Mouse (Mus musculus) cerebellum, postnatal 14 days (tissue): ENCODE results near the gene Kcnn1.

ENCODE experiments used
- DNase-seq, 2 experiments: peaks; one replicate each; pipeline ENCODE4 v3.0.0; 2021; ENCODE audit warnings: mixed read lengths in 2 of 2

Kcnn1 gene

DNA sequence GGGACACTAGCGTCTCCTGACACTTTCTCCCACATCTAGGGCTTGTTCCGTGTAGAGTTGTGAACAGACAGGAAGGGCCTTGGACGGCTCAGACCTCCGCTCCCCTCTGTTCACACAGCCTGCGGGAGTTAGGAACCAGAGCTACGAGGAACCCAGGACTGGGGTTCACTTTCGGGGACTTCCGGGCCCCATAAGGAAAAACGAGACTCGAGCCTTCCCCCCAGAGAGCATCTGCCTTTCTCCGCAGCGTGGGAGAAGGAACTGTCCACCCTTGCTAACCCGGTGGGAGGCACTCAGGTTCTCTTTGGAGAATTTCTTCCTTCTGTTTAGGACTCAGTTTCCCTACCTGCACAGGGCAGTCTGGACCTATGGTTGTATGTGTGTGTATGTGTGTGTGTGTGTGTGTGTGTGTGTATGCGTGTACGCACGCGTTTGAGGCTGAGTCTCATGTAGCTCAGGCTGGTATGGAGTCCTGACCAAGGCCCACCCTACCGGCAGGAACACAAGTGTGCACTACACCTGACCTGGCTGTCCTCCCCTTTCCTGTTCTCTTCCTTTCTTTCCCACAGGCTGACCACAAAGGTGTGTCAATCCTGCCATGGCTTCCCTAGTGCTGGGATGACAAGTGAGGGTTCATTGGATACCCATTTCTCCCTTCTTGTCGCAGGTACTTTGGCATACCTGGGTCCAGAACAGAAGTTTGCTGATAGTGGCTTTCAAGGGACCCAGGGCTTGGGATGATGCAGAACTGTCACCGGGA, 30.0 kb upstream of the Kcnn1 start:
- peak in 1 of 2 experiments; percentile 14 for DNase-seq

DNA sequence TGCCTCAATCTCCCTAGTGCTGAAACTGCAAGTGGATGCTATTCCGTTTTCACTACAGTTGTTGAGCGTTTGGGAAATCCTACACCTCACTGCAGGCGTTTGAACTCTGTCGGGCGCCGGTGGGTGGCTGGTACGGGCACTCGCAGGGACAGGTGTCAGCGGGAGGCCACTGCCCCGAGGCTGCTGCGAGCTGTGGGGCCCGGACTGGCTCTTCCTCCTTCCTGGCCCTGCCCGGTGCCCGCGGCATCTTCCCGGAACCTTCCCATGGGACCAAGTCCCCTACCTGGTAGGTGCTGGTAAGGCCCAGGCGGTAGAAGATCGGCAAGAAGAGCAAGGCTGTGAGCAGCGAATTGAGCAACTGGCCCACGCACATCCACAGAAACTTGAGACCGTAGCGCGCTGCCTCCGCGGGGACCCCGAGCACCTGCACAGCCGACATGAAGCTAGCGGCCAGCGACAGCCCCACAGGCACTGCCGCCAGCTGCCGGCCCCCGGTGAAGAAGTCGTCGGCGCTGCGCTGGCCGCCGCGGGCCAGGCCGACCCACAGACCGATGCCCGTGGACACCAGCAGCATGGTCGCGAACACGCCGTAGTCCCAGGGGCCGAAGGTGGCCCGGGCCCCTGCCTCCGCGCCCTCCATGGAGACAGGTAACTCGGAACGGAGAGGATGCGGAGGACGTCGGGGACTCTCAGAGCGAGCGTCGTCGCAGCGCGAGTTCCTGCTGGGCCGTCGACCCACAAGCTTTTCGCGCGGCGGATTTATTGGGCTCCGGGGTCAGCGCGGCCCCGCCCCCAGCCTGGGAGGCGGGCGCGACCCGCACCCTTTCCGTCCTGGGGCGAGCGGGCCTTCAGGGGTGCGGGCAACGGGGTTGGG, 29.2 kb upstream of the Kcnn1 start, which contains the start of gene Slc5a5:
Gene Slc5a5 (minus strand): TSS at position 736 of the 874 bp plus-strand sequence.
- peak in 1 of 2 experiments; percentile 39 for DNase-seq

DNA sequence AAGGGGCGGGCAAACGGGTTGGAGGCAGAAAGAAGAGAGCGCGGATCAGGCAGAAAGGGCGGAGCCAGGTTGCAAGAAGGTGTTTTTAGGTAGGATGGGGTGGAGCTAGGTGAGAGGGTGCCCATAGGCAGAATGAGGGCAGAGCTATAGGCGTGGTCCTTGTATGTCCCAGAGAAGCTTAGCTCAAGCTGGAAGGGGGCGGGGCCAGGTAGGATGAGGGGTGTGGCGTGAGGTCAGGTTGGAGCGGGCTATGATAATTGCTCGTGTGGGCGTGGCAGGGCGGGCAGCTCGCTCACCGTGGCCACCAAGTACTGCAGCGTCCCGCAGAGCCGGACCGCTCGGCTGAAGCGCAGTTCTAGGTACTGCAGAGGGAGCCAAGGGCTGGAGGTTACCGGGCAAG, 28.3 kb upstream of the Kcnn1 start:
- peak in 1 of 2 experiments; percentile 37 for DNase-seq

DNA sequence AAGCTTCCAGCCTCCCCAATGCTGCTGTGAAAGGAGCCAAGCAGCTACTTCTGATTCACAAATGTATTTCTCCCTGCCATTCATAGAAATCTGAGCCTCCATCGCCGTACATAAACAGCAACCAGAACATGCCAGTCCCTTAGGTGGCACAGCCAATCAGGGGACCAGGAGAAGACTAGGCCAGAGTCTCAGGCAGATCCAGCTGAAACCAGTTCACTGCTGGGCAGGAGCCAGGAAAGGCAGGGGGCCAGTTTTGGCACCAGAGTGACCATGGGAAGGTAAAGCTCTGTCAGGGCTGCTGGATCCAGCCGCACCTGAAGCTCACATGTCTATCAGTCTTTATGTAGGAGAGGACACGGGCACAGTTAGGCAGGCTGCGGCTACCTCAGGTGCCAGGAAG, 27.6 kb upstream of the Kcnn1 start:
- DNase-seq: no peak

DNA sequence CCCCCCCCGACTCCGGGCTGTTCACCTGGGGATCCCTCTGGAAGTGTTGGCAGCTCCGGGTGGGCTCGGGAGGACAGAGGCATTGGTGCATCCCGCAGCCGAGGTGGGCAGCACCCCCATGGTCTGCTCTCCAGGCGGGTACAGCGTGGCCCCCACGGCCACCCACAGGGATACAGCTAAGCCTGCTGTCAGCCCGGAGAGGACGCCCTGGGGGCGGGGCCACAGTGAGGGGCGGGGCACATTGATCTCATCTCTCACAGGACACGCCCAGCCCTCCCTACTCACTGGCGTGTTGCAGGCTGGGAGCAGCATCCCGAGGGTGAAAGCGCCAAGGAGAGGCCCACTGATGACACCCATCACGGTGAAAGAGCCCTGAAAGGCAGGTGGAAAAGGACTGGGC, 24.6 kb upstream of the Kcnn1 start:
- DNase-seq: no peak

DNA sequence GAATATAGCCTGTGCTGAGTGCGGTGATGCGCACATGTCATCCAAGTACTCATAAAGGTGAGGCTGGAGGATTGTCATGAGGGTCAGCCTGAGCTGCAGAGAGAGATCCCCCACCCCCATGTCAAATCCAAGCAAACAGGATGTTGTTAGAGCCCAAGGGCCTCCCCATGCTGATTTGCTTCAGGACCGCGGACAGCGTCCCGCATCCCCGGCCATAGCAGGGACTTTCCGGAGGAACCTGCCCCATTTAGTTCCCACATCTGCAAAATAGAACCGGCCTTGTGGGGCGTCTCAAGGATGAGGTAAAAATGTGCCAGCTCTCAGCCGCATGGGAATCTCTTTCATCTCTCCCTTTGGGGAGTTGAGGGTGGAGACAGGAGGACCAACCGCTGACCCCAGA, 22.6 kb upstream of the Kcnn1 start:
- DNase-seq: no peak

DNA sequence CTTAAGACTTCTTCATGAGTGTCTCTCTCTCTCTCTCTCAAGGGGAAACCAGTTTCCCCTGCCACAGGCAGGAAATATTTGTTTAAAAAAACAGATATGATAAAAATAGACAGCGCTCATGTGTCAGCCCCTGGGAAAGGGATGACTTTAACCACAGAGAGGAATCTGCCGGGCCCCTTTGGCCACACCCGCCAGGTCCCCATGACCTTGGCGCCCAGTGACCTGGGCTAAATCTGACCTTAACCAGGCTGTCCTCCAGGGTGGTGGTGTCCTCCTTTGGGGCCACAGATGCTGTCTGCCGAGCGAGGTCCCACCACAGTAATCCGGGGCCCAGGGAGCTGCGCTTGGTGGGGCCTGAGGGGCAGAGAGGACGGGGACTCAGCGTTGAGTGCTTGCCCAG, 21.6 kb upstream of the Kcnn1 start:
- no peak for DNase-seq

DNA sequence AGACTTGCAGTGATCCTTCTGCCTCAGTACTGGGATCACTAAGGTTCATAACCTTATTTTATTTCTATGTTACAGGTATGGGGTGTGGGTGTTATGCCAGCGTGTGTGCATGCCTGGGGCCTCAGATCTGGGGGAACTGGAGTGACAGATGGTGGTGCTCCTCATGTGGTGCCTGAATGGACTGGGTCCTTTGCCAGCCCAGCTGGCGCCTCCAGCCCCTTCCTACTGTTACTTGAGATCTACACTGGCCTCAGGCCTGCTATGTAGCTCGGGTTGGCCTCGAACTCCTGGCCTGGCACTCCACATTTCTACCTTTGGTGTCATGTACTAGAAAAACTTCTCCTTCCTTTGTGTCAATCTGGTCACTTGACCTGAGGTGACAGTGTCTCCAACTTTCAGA, 21.1 kb upstream of the Kcnn1 start:
- DNase-seq: peak; percentile 69 to 70

DNA sequence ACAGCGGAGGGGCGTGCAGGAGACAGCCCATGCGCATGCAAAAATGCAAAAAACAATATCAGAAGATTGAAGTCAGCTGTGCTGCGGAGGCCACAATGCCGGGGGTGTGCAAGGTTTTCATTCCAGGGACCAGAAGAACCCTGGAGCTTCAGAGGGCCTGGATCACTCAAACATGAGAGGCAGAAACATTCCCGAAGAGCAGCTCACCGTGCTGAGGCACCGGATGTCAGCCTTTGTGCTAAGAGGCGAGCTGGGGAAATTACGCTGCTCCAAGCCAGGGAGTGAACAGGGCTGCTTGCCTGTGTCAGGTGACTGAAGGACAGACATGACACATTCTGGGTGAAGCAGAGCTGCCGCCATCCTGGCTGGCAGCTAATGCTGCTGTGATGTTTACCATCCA, 17.5 kb upstream of the Kcnn1 start:
- DNase-seq: peak in 1 of 2 experiments; percentile 62

DNA sequence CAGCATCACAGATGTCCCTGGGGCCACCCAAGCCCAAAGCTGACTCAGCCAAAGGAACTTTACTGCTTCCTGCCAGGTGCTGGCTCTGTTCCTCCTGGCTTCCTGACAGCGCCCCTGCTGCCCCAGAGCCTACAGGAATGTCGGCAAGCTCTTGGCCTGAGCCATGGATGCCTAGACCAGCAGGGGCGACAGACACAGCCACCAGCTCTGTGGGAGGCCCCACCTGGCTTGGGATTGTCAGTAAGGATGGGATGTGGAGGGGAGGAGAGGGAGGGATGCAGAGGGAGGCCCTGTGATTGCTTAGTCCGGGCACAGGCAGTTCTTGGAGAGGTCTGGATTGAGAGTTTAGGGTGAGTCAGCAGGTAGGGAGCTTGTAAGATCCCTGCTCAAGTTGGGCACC, 17.1 kb upstream of the Kcnn1 start:
- DNase-seq: peak; percentile 94 to 98

DNA sequence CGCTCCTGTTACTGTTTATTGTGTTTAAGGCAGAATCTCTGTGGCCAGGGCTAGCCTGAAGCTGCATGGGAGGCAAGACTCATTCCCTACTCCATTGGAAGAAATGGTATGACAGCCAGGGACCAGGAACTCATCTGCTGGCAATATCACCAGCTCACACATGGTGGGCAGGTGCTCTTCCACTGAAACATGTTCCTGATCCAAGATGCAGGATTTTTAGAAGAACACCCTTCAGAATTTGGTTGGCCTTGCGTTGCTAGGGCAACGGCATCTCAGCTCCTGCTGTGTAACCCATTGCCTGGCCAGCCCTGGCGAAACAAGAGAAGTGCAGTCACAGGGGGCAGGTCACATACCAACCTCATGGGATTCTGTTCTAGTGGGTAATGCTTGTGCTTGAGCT, 16.4 kb upstream of the Kcnn1 start:
- peak; percentile 70 to 81 for DNase-seq

DNA sequence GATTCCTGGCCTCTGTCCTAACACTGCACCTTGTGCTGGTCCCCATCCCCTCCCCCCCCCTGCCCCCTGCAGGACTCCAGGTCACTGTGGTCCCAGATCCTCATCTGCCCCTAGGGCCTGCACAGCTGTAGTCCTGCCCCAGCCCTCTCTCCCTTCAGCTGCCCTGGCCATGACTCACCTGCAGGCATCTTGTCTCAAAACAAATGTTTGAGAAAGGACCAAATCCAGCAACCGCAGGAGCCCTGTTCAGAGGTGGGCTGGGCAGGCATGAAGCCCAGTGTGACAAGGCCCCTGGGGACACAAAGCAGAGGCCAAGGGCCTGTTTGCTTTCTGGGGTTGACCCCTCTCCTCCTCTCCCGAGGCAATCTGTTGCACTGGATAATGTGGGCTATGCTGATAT, 15.1 kb upstream of the Kcnn1 start:
- no peak for DNase-seq

DNA sequence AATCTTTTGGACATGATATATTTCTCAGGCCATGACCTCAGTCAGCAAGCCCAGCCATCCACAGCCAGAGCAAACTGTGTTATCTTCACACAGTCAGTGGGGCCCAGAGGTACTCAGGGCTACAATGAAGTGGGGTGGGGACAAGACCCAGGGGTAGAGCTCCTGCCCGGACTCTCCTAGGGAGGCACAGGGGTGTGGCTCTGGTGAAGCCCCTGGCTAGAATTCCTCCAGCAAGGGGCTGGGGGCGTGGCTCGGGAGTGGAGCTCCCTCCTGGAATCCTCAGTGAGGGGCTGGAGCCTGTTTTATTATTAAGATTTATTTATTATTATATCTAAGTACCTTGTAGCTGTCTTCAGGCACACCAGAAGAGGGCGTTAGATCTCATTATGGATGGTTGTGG, 13.3 kb upstream of the Kcnn1 start:
- DNase-seq: no peak

DNA sequence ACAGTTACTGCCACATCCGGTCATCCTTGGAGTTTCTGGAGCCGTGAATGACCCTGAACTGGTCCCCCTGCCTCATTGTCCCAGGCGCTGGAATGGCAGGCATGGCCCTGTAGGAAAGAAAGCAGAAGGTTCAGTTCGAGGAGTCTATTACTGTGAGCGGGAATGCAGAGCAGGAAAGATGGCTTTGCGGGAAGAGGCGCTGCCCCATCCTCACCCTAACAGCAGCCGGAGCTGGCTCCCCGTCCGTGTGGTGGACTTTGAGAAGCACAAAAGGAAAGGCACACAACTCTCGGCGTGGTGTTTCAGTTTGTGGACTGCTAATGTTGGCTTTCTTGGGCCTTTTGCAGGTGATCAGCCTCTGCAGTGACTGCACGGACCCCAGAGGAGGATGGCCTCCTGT, 11.4 kb upstream of the Kcnn1 start:
- DNase-seq: no peak

DNA sequence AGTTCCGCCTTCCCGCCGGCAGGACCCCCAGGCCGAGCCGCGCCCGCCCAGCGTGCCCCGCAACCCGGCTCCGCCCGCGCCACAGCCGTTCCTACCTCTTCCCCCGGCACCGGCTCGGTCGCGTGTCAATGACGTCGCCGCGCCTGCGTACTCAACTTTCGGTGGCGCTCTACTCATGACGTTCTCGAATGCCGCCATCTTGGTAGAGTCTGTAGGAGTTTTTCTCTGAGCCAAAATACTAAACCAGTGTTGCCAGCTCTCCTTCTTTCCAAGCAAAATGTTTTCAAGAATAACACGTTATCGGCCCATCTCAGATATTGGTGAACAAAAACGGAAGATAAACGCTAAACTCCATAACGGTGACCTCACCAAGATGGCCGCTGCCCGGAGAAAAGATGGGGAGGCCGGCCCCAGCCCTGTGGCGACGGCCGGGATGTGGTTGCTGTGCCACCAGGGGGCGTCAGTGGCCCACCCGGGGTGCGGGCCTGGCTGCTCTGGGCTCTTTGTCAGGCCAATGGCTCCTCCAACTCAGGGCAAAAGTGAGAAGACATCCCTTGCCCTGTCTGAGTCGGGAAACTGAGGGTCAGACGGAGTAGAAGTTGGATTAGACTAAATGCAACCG, 10.4 kb upstream of the Kcnn1 start, which contains the start of gene Ccdc124:
Gene Ccdc124 (minus strand): TSS at position 572 of the 622 bp plus-strand sequence.
- DNase-seq: peak; percentile 96 to 98

DNA sequence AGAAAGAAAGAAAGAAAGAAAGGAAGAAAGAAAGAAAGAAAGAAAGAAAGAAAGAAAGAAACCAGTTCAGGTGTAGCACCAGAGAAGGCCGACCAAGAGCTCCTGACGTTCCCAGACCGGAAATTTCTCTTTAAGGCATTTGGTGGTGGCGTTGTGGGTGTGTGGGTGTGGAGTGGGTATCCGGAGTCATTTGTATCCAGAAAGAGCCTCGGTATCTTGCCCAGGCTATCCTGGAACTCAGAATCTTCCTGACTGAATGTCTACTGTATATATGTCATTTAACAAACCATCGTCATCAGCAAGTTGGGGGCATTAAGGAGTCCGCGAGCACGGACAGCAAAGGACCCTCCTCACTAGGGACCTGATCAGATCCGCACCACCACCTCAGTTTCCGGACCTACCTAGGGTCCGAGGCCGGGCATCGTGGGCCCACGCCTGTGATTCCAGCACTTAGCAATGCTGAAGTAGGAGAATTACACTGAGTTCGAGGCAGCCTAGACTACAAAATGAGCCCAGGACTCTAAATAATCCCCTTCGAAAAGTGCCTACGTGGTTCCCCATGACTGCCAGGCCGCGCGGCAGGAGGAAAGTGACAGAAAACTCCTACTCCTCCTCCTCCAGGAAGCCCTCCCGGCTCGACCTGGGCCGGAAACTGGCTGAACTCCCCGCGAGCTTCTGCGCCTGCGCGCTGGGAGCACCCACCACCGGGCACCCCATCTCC, 9.7 kb upstream of the Kcnn1 start:
- no peak for DNase-seq

DNA sequence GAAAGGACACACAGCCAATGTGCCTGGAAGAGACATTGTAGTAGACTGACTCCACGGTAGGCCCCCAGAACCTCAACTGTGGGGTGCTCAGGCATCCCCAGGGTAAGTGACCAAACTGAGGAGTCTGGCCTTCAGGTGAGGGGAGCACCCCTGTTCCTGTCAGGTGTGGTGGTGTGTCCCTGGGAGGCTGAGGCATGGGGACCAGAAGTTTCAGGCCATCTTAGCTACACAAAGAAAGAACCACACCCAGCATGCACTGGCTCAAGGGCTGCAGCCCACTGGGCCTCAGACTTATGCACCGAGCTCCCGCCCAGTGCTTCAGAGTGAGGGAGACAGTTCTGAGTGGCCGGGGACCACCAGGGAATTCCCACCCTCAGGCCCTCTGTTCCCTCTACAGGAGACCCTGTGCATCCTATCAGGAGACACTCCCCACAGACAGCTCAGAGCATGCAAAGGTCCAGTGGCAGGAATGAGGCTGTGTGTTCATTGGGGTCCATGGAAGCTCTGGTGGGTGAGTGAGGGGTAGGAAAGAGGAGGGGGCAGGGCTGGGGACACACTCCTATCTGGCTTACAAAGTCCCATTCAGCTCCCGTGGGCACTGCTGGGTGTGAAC, 8.2 kb upstream of the Kcnn1 start:
- DNase-seq: no peak

DNA sequence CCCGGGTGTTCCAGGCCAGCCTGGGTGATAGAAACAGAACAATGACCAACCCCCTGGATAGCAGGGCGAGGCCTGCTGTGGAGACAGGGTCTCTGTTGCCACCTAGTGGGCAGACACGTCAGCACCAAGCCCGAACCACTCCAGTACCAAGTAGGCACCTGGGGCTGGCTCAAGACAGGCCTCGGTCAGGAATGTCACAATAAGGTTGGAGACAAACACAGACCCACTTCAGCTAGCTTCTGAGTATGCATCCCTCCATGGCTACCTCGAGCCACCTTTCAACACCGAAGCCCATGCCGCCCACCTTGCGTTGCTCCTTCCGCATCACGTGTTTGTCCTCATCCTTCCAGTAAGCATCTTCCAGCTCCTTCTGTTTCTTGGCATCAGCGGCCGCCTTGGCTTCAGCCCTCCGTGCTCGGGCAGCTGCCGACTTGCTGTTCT, 6.6 kb upstream of the Kcnn1 start:
- peak; percentile 87 for DNase-seq

DNA sequence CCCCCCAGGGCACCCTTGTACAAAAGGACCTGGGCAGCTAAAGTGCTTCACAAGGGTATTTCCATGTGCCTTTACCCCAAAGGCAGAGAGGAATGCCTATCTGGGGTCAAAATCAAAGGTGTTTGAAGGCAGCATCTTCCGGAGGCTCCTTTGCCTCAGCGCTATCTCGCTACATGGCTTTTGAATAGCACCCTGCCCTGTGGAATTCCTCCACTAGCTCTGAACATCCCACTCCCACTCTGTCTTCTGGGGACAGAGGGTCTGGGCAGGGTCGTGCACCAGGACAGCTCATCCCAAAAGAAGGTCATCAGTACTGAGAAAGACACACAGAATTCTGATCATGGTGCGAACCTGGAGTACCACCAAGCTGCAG, 6.1 kb upstream of the Kcnn1 start:
- DNase-seq: no peak

DNA sequence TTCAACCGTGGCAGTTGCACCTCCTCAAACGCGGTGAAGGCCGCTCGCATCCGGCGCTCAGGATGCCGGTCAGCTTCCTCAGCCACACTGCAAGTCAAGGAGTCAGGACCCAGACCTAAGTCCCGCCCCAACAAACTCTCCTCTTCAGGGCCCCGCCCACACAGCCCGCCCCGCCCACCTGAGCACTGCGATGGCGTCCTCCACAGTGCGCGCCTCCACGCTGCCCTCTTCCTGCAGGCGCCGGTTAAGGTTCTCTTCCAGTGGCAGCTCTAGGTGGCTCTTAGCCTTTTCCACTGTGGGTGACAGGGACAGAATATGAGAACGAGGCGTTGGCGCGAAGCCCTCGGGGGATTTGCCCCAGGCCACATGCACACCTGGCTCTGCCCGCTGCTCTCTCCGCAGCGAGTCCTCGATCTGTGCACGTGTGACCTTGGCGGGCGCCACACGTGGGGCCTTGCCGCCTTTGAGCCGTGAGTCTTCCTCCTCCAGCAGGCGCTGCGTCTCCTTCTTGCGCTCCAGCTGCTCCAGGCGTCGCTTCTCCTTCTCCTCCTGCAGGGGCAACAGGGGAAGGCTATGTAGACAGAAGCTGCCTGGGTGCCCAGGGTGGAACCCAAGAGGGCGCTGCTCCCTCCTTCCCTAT, 5.6 kb upstream of the Kcnn1 start:
- DNase-seq: no peak

DNA sequence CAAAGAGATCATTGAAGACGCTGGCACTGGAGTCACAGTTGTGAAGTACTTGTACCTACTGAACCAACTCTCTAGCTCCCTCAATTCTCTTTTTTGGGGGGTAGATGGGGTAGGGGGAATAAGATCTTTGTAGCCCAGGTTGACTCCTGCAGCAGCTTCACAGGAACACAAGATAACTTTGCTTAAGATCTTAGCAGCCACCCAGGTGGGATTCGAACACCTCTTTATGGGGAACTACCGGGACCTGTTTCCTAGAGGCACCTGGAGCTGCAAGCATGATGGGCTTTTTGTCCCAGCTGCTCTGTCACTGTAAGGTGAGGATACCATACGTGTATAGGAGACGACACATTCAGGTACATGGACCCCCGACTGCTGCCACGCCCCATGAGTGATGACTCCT, 3.5 kb upstream of the Kcnn1 start:
- no peak for DNase-seq

DNA sequence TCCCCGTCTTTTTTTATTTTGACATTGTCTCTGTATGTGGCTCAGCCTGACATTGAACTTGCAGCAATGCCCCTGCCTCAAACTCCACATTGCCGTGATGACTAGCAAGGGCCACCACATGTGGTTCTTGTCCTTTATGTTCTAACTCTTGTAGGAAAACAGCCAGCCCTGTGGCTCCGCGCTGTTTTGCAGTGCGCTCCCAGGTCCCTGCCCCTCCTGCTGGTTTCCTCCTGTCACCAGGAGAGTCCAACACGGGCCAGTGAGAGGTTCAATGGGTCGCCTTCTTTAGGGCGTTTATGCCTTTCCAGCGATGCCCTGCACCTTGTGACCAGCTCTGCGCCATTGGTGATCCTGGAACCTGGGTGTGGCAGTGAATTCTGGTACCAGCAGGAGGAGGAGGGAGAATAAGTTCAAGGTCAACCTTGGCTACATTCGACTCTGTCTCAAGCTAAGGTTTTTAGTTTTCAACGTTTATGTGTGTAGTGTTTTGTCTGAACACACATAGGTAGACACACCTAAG, 3.0 kb upstream of the Kcnn1 start:
- DNase-seq: peak in 1 of 2 experiments; percentile 59
